Mouse (Mus musculus) limb, embryonic 14.5 days (tissue): ENCODE data around the gene Fgfr2. TPM values are rescaled to one million over a fixed set of nuclear protein-coding genes. Genes with fewer than 3 reads are reported as not detected.

Experiments
- ATAC-seq: fragments of 200-750 bp; cut with Nextera tagmentation; 2 replicates; pipeline ENCODE4 v1.8.0; 2017; ENCODE audit warnings: low read depth, moderate number of reproducible peaks, moderate TSS enrichment; ENCODE audit not compliant: low FRiP score
- DNase-seq: peaks from one replicate; pipeline ENCODE4 v3.0.0-alpha.2; 2015; ENCODE audit warnings: low spot score
- H3K27ac ChIP-seq: fragments of 300-500 bp; sonication (generic); replicated peaks from 2 replicates; pipeline ENCODE4 v1.5.1; 2014; ENCODE audit warnings: low read depth, mild to moderate bottlenecking, low read length, moderate library complexity, mixed read lengths
- H3K27me3 ChIP-seq: fragments of 300-500 bp; sonication (generic); 2 replicates; pipeline ENCODE4 v1.6.1; 2014; ENCODE audit warnings: low read length, mixed read lengths; ENCODE audit not compliant: control insufficient read depth, insufficient read depth
- H3K36me3 ChIP-seq: fragments of 300-500 bp; sonication (generic); 2 replicates; pipeline ENCODE4 v1.6.1; 2014; ENCODE audit warnings: mild to moderate bottlenecking, low read length, moderate library complexity, mixed read lengths; ENCODE audit not compliant: control insufficient read depth, insufficient read depth
- H3K4me1 ChIP-seq: fragments of 300-500 bp; sonication (generic); 2 replicates; pipeline ENCODE4 v1.6.1; 2014; ENCODE audit warnings: antibody characterized with exemption, low read length, mixed read lengths; ENCODE audit not compliant: control insufficient read depth, insufficient read depth
- H3K4me2 ChIP-seq: fragments of 300-500 bp; sonication (generic); replicated peaks from 2 replicates; pipeline ENCODE4 v1.6.1; 2014; ENCODE audit warnings: low read depth, mild to moderate bottlenecking, low read length, moderate library complexity; ENCODE audit not compliant: severe bottlenecking
- H3K4me3 ChIP-seq: fragments of 300-500 bp; sonication (generic); replicated peaks from 2 replicates; pipeline ENCODE4 v1.5.1; 2014; ENCODE audit warnings: low read length
- H3K9ac ChIP-seq: fragments of 300-500 bp; sonication (generic); 2 replicates; pipeline ENCODE4 v1.6.1; 2014; ENCODE audit warnings: mild to moderate bottlenecking, low read depth, low read length, moderate library complexity; ENCODE audit not compliant: severe bottlenecking
- H3K9me3 ChIP-seq: fragments of 300-500 bp; sonication (generic); 2 replicates; pipeline ENCODE4 v1.6.1; 2016; ENCODE audit warnings: low read length; ENCODE audit not compliant: control insufficient read depth
- POLR2A ChIP-seq: fragments of 200-500 bp; IDR thresholded peaks from 2 replicates; pipeline ENCODE4 v1.8.0; 2012; ENCODE audit warnings: inconsistent platforms, mild to moderate bottlenecking, moderate library complexity, borderline replicate concordance; ENCODE audit not compliant: insufficient read depth, insufficient read length; ENCODE audit errors: extremely low read depth
- WGBS: fragments of 180-500 bp; shearing (Covaris S2); extraction: QIAGEN DNeasy Blood & Tissue Kit; methylation state at CpG from one replicate; pipeline ENCODE4 v1.1.7; 2014; 5-methylcytosine and 5-hydroxymethylcytosine counted together
- polyA plus RNA-seq, 2 experiments: library from polyadenylated mRNA; depleted of rRNA in 1 of 2; stranded (reverse) in 1 of 2; unstranded in 1 of 2; fragments of >200 nt; fragmentation: Nextera tagmentation in 1 of 2; extraction: Ambion mirVana in 1 of 2; gene quantifications; 2 replicates each; pipeline versions ENCODE4 v1.2.1 to v1.2.3; 2012 to 2014

Gene Fgfr2
- polyA plus RNA-seq, 2 experiments: 131 to 133 TPM

DNA sequence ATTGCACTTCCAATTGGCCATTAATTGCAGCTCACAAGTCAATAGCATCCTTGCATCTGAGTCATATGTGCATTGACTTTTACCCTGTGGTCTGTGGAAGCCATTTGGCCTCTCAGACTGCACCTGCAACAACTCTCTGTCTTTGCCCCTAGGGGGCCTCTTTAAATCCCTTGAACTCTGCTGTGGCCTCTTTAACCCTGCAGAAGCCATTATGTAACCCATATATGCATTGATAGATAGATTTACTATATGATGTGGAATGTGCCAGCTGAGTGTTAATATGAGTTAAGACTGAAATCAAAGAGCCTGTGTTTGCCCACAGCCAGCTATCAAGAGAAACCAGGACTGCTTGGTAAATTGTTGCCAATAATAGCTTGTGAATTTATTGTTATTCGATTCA is 924.3 kb downstream of the Fgfr2 start:
- Histone ChIP-seq H3K9ac (no peak overlapping the region), H3K27me3 (no peaks in the 10 kb centered on the region), H3K36me3 (no peaks in the 10 kb centered on the region), H3K27ac (no peak overlapping the region), H3K4me3 (no peak overlapping the region), H3K4me2 (no peak overlapping the region), H3K9me3 (no peaks in the 10 kb centered on the region), H3K4me1 (peaks cover 20% of the 10 kb centered on the region)
- no peak for TF ChIP-seq POLR2A
- ATAC-seq: no peak
- WGBS: 28% methylated on average over 1 of the region's 1 CpGs
- no peak for DNase-seq

DNA sequence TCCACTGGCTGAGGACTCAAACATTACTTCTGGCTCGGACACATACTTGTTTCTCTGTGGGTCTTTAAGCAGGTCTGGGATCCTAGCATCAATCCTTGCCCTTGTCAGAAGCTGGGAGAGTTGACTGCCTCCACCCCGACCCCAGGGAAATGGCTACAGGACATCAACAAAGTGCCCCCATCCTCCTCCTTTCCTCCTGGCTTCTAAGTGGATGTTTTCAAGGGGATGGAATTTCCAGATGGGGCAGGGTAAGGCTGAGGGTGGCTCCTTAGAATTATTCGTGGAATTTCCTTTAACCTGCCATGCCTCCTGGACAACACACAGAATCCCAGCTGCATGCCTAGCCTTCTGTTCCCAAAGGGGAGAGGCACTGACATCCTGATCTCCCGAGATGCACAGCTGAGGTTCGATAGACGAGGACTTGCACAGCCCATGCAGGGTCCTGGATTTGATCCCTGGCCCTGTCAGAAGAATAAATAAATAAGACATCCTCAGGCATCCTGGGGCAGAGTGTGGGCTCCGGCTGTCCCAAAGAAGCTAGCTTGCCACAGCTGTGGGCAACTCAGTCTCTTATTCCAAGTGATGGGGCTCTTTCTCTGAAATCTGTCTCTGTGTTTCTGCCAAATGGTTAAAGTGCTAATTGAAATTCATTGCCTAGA is 925.2 kb downstream of the Fgfr2 start:
- TF ChIP-seq POLR2A: no peak
- H3K27ac ChIP-seq: no peak overlapping the region
- H3K4me2 ChIP-seq: no peak overlapping the region

DNA sequence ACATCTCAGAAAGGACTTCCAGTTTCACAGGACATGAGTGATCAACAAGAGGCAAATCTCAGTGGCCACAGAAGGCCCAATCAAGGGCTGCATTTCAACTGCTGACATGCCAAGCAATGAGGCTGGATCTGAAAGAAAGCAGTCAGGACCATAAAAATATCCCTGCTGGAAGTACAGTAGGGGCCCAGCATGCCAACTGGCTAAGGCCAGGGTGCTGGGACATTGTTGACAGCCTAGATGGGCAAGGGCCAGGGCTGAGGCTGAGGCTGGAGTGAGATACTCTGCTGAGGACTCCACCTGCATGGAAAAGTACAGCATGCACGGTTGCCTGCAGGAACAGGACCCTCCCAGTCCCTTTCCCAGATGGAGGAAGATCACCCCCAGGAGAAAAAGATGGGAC is 926.6 kb downstream of the Fgfr2 start:
- ATAC-seq (no peak), DNase-seq (no peak)
- 92% methylated on average over 1 of the region's 1 CpGs for WGBS
- no peak for TF ChIP-seq POLR2A
- no peak overlapping the region for H3K4me2 ChIP-seq
- no peaks in the 10 kb centered on the region for H3K36me3 ChIP-seq
- H3K9ac ChIP-seq: no peak overlapping the region
- peaks cover 20% of the 10 kb centered on the region for H3K4me1 ChIP-seq
- no peak overlapping the region for H3K4me3 ChIP-seq
- H3K9me3 ChIP-seq: no peaks in the 10 kb centered on the region
- H3K27ac ChIP-seq: no peak overlapping the region
- no peaks in the 10 kb centered on the region for H3K27me3 ChIP-seq

More for the DNA sequence above, 925.2 kb downstream of the Fgfr2 start:
- Histone ChIP-seq H3K4me3 (no peak overlapping the region), H3K36me3 (no peaks in the 10 kb centered on the region), H3K9me3 (no peaks in the 10 kb centered on the region), H3K4me1 (peaks cover 20% of the 10 kb centered on the region), H3K27me3 (no peaks in the 10 kb centered on the region), H3K9ac (no peak overlapping the region)
- 33% methylated on average over 7 of the region's 7 CpGs for WGBS
- no peak for DNase-seq
- no peak for ATAC-seq

DNA sequence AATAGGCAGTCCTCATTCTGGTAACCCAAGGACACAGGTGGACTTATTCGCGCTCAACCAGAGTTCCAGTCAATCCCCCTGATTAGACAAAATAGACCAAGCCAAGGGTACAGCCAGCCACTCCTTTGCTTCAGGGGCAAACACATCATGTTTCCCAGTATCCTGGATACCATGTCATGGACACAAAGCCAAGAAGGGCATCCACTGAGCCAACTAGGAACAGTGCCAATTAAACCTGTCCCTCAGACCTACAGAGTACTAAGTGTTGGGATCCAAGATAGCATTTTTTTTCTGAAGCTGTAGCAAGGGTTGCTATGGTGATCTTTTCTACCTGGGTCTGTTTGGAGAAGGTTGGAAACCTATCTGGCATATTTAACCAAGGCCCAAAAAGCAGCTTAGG is 929.5 kb downstream of the Fgfr2 start:
- Histone ChIP-seq H3K27ac (no peak overlapping the region), H3K4me3 (no peak overlapping the region), H3K4me2 (no peak overlapping the region), H3K4me1 (peaks cover 11% of the 10 kb centered on the region), H3K27me3 (no peaks in the 10 kb centered on the region), H3K9me3 (no peaks in the 10 kb centered on the region), H3K36me3 (no peaks in the 10 kb centered on the region), H3K9ac (no peak overlapping the region)
- ATAC-seq (no peak), DNase-seq (no peak)
- TF ChIP-seq POLR2A: no peak
- 100% methylated on average over 2 of the region's 2 CpGs for WGBS

DNA sequence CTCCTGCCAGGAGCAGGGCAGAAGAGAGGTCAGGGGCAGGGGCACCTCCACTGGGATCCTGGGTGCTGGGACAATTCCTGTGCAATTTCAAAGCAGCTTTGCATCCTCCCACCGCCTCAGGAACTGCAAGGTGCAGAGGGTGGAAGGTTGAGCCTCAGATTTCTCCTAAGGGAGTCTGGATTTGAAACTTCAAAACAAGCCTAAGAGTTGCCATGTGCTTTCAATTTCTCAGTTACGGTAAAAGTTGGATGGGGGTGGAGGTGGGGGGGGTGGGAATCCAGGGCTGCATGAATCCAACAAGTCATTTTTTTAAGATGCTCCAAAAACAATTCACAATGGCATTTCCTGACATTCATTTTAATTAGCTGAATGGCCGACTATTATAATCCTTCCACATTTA is 935.7 kb downstream of the Fgfr2 start:
- H3K9ac ChIP-seq: no peak overlapping the region
- no peak overlapping the region for H3K4me3 ChIP-seq
- no peak overlapping the region for H3K27ac ChIP-seq
- no peaks in the 10 kb centered on the region for H3K36me3 ChIP-seq
- no peaks in the 10 kb centered on the region for H3K9me3 ChIP-seq
- no peak overlapping the region for H3K4me2 ChIP-seq
- DNase-seq (no peak), ATAC-seq (no peak; the same call in 1 of the 2 replicates)
- H3K27me3 ChIP-seq: no peaks in the 10 kb centered on the region
- no peak for TF ChIP-seq POLR2A
- H3K4me1 ChIP-seq: peaks cover 19% of the 10 kb centered on the region
- WGBS: 22% methylated on average over 3 of the region's 3 CpGs
